Mouse (Mus musculus): ENCODE data around the gene Frzb. TPM values are rescaled to one million over a fixed set of nuclear protein-coding genes. Genes with fewer than 3 reads are reported as not detected.

Frzb gene
- total and polyA plus RNA-seq, 3 experiments = not detected

DNA sequence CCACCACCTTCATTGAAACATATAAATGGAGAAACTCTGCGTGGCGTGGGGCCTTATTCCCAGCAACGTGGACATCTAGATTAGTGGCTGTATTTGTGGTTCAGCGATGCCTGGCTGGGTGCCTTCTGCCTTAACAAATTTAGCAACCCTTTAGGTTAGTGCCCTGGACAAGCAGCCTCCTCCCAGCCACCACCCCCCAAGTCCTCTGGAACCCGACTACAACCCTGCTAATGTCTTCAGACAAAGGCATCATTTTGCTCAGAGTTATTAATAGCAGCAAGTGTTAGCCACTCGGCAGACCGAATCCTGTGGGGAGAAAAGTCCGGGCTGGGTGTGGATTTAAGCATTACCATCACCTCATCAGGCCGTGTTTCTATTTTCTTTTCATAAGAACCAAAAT is 59.8 kb downstream of the Frzb start:
- H3K4me3 ChIP-seq (ENCODE audit: control insufficient read depth in 1 of 2, insufficient read depth in 1 of 2, low read depth in 2 of 2, low read length in 2 of 2) = no peak overlapping the region
- no peaks in the 10 kb centered on the region for H3K36me3 ChIP-seq (ENCODE audit: control insufficient read depth in 1 of 2, insufficient read depth in 2 of 2, low read length in 2 of 2)
- TF ChIP-seq HCFC1 (IDR thresholded peaks at IDR 0.05; ENCODE audit: low read depth, low read length) = no peak
- TF ChIP-seq TBP (IDR thresholded peaks at IDR 0.05; ENCODE audit: low read depth, low read length) = no peak
- no peak for TF ChIP-seq CHD1 (IDR thresholded peaks at IDR 0.05; ENCODE audit: low read depth, low read length)
- TF ChIP-seq SIN3A (IDR thresholded peaks at IDR 0.05; ENCODE audit: low read length) = no peak
- no peak for TF ChIP-seq RCOR1 (IDR thresholded peaks at IDR 0.05; ENCODE audit: low read depth, low read length)
- TF ChIP-seq ELF1 (IDR thresholded peaks at IDR 0.05; ENCODE audit: low read depth, low read length) = no peak
- TF ChIP-seq EP300 (IDR thresholded peaks at IDR 0.05; ENCODE audit: low read depth in 1 of 2, low read length in 2 of 2) = no peak
- no peak for TF ChIP-seq USF2 (IDR thresholded peaks at IDR 0.05; ENCODE audit: borderline replicate concordance in 1 of 2, insufficient read depth in 1 of 2, low read depth in 1 of 2, low read length in 2 of 2)
- no peak for TF ChIP-seq KAT2A (conservative IDR thresholded peaks at IDR 0.05; ENCODE audit: low read depth, low read length)
- TF ChIP-seq ZC3H11A (IDR thresholded peaks at IDR 0.05; ENCODE audit: low read depth, low read length) = no peak
- TF ChIP-seq MYB (IDR thresholded peaks at IDR 0.05; ENCODE audit: low read depth, low read length) = no peak
- no peak for TF ChIP-seq UBTF (IDR thresholded peaks at IDR 0.05; ENCODE audit: borderline replicate concordance, insufficient read depth, low read depth, low read length)
- TF ChIP-seq POLR2A (IDR thresholded peaks at IDR 0.05; ENCODE audit: control insufficient read depth in 1 of 2, insufficient read depth in 1 of 2, low read depth in 1 of 2, low read length in 2 of 2, poor library complexity in 1 of 2) = no peak
- TF ChIP-seq GATA1 (IDR thresholded peaks at IDR 0.05; ENCODE audit: low read depth, low read length) = no peak
- no peak for TF ChIP-seq NRF1 (IDR thresholded peaks at IDR 0.05; ENCODE audit: insufficient read depth, low read depth, low read length, poor library complexity, severe bottlenecking)
- no peak for TF ChIP-seq MYC (IDR thresholded peaks at IDR 0.05; ENCODE audit: low read depth, low read length)
- TF ChIP-seq RAD21 (IDR thresholded peaks at IDR 0.05; ENCODE audit: low read depth, low read length) = no peak
- no peak overlapping the region for H3K27ac ChIP-seq (ENCODE audit: control insufficient read depth, low read depth, low read length)
- no peaks in the 10 kb centered on the region for H3K4me1 ChIP-seq (ENCODE audit: control insufficient read depth in 1 of 2, insufficient read depth in 2 of 2, low read length in 2 of 2)
- no peaks in the 10 kb centered on the region for H3K79me2 ChIP-seq (ENCODE audit: control insufficient read depth, insufficient read depth, low read length, poor library complexity)
- no peaks in the 10 kb centered on the region for H3K9me3 ChIP-seq (replicated peaks; ENCODE audit: insufficient read depth, low read length)
- H3K9ac ChIP-seq (ENCODE audit: control insufficient read depth, low read depth, low read length, poor library complexity, severe bottlenecking) = no peak overlapping the region
- DNase-seq (ENCODE audit: low read depth, low spot score) = no peak
- H3K27me3 ChIP-seq (ENCODE audit: control insufficient read depth in 1 of 2, insufficient read depth in 2 of 2, low read length in 2 of 2) = peaks cover 0 to 3% of the 10 kb centered on the region in 2 experiments; a peak in 1 of 4 replicates

DNA sequence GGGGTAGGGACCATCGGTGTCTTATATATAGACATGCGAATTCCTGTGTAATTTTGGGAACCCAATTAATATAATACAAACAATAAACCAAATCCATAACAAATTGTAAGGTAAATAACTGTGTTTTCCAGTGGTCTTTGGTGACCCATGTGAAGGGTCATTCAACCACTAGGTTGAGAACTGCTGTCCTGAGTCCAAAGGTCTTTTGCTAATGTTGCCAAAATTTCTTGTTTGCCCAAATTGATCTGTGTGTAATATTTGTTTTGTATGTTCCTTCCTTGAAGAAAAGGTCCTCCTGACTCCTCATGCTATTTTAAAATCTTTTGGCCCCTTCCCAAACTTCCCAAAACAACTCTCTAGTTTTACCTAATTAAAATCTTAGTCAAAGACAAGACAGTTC is 61.2 kb downstream of the Frzb start:
- no peak for DNase-seq (ENCODE audit: low read depth, low spot score)
- TF ChIP-seq NRF1 (IDR thresholded peaks at IDR 0.05; ENCODE audit: insufficient read depth, low read depth, low read length, poor library complexity, severe bottlenecking) (no peak), RAD21 (IDR thresholded peaks at IDR 0.05; ENCODE audit: low read depth, low read length) (no peak), ETS1 (IDR thresholded peaks at IDR 0.05; ENCODE audit: low read depth, low read length) (no peak), MYC (IDR thresholded peaks at IDR 0.05; ENCODE audit: low read depth, low read length) (no peak), EP300 (IDR thresholded peaks at IDR 0.05; ENCODE audit: low read depth in 1 of 2, low read length in 2 of 2) (no peak), JUND (IDR thresholded peaks at IDR 0.05; ENCODE audit: low read depth, low read length) (no peak), CHD2 (IDR thresholded peaks at IDR 0.05; ENCODE audit: low read length) (no peak), POLR2A (IDR thresholded peaks at IDR 0.05; ENCODE audit: control insufficient read depth in 1 of 2, insufficient read depth in 1 of 2, low read depth in 1 of 2, low read length in 2 of 2, poor library complexity in 1 of 2) (no peak), BHLHE40 (IDR thresholded peaks at IDR 0.05; ENCODE audit: borderline replicate concordance, low read depth, low read length) (no peak), KAT2A (conservative IDR thresholded peaks at IDR 0.05; ENCODE audit: low read depth, low read length) (no peak), ZC3H11A (IDR thresholded peaks at IDR 0.05; ENCODE audit: low read depth, low read length) (no peak), ZMIZ1 (IDR thresholded peaks at IDR 0.05; ENCODE audit: low read depth, low read length) (no peak), SMC3 (IDR thresholded peaks at IDR 0.05; ENCODE audit: low read depth, low read length) (no peak), SIN3A (IDR thresholded peaks at IDR 0.05; ENCODE audit: low read length) (no peak), MAZ (IDR thresholded peaks at IDR 0.05; ENCODE audit: low read depth, low read length) (no peak), UBTF (IDR thresholded peaks at IDR 0.05; ENCODE audit: borderline replicate concordance, insufficient read depth, low read depth, low read length) (no peak), RCOR1 (IDR thresholded peaks at IDR 0.05; ENCODE audit: low read depth, low read length) (no peak), ZKSCAN1 (IDR thresholded peaks at IDR 0.05; ENCODE audit: low read depth, low read length) (no peak)
- Histone ChIP-seq H3K36me3 (ENCODE audit: control insufficient read depth in 1 of 2, insufficient read depth in 2 of 2, low read length in 2 of 2) (no peaks in the 10 kb centered on the region), H3K9me3 (replicated peaks; ENCODE audit: insufficient read depth, low read length) (no peaks in the 10 kb centered on the region), H3K79me2 (ENCODE audit: control insufficient read depth, insufficient read depth, low read length, poor library complexity) (no peaks in the 10 kb centered on the region), H3K27ac (ENCODE audit: control insufficient read depth, low read depth, low read length) (no peak overlapping the region), H3K27me3 (ENCODE audit: control insufficient read depth in 1 of 2, insufficient read depth in 2 of 2, low read length in 2 of 2) (peaks cover 0 to 4% of the 10 kb centered on the region in 2 experiments; a peak in 2 of 4 replicates), H3K9ac (ENCODE audit: control insufficient read depth, low read depth, low read length, poor library complexity, severe bottlenecking) (no peak overlapping the region), H3K4me3 (ENCODE audit: control insufficient read depth in 1 of 2, insufficient read depth in 1 of 2, low read depth in 2 of 2, low read length in 2 of 2) (no peak overlapping the region), H3K4me1 (ENCODE audit: control insufficient read depth in 1 of 2, insufficient read depth in 2 of 2, low read length in 2 of 2) (no peaks in the 10 kb centered on the region)

All from MEL (cell line).